Mouse (Mus musculus): ENCODE measurements around the gene Gab2.

Gene Gab2

GRCm38 (mm10) chr7:97081242-97081958 lies at the start of gene Gab2:
Gab2 (plus strand) TSS chr7:97081586.
- DNase-seq = peak; percentile 22

GRCm38 (mm10) chr7:97032412-97032811 lies 49.0 kb upstream of the Gab2 start:
- no peak for DNase-seq

GRCm38 (mm10) chr7:97039641-97040040 lies 41.7 kb upstream of the Gab2 start:
- no peak for DNase-seq

GRCm38 (mm10) chr7:97041868-97042449 lies 39.4 kb upstream of the Gab2 start:
- no peak for DNase-seq

GRCm38 (mm10) chr7:97042981-97043380 lies 38.4 kb upstream of the Gab2 start:
- no peak for DNase-seq

GRCm38 (mm10) chr7:97060966-97061365 lies 20.4 kb upstream of the Gab2 start:
- DNase-seq = no peak

- no peak for DNase-seq
These were observed 9.9 kb upstream of the Gab2 start for GRCm38 (mm10) chr7:97071512-97071911.

GRCm38 (mm10) chr7:97072061-97072460 lies 9.3 kb upstream of the Gab2 start:
- no peak for DNase-seq

GRCm38 (mm10) chr7:97074974-97075373 lies 6.4 kb upstream of the Gab2 start:
- no peak for DNase-seq

- DNase-seq = no peak
These were observed 4.4 kb upstream of the Gab2 start for GRCm38 (mm10) chr7:97076977-97077376.

GRCm38 (mm10) chr7:97078685-97079084 lies 2.7 kb upstream of the Gab2 start:
- DNase-seq = no peak

- peak; percentile 60 for DNase-seq
These were observed 2.2 kb upstream of the Gab2 start for GRCm38 (mm10) chr7:97079145-97079544.

GRCm38 (mm10) chr7:97079651-97080365 lies 1.6 kb upstream of the Gab2 start:
- DNase-seq = no peak

- DNase-seq = no peak
These were observed 655 bp upstream of the Gab2 start for GRCm38 (mm10) chr7:97080621-97081241.

GRCm38 (mm10) chr7:97081959-97082218 lies 503 bp downstream of the Gab2 start:
- no peak for DNase-seq

GRCm38 (mm10) chr7:97082219-97083101 lies 1.1 kb downstream of the Gab2 start:
- DNase-seq = no peak

GRCm38 (mm10) chr7:97083579-97083978 lies 2.2 kb downstream of the Gab2 start:
- no peak for DNase-seq

- no peak for DNase-seq
These were observed 2.8 kb downstream of the Gab2 start for GRCm38 (mm10) chr7:97084181-97084580.

GRCm38 (mm10) chr7:97085291-97085690 lies 3.9 kb downstream of the Gab2 start:
- DNase-seq = peak; percentile 42

- no peak for DNase-seq
These were observed 12.9 kb downstream of the Gab2 start for GRCm38 (mm10) chr7:97094241-97094640.

- DNase-seq = no peak
These were observed 26.7 kb downstream of the Gab2 start for GRCm38 (mm10) chr7:97108119-97108518.

- DNase-seq = no peak
These were observed 47.6 kb downstream of the Gab2 start for GRCm38 (mm10) chr7:97128949-97129348.

GRCm38 (mm10) chr7:97136453-97136852 lies 55.1 kb downstream of the Gab2 start:
- DNase-seq = no peak
